Mouse (Mus musculus) bone marrow macrophage, adult 2 months (primary cell): Measurements from ENCODE around the gene Ankdd1a. TPM values are rescaled to one million over a fixed set of nuclear protein-coding genes. Genes with fewer than 3 reads are reported as not detected.

Source experiments
- H3K27ac ChIP-seq: 2 replicates; pipeline ENCODE4 v1.5.1; 2012; ENCODE audit warnings: low read depth, low read length; ENCODE audit not compliant: insufficient read depth
- H3K4me1 ChIP-seq: 2 replicates; pipeline ENCODE4 v1.6.1; 2012; ENCODE audit warnings: low read length; ENCODE audit not compliant: control insufficient read depth, insufficient read depth
- H3K4me3 ChIP-seq: 2 replicates; pipeline ENCODE4 v1.5.1; 2012; ENCODE audit warnings: mild to moderate bottlenecking, low read length, moderate library complexity; ENCODE audit not compliant: insufficient read depth
- CTCF ChIP-seq: IDR thresholded peaks from 2 replicates; pipeline ENCODE4 v1.5.1; 2012; ENCODE audit warnings: low read depth, mild to moderate bottlenecking, low read length, moderate library complexity
- POLR2A ChIP-seq: IDR thresholded peaks from 2 replicates; pipeline ENCODE4 v1.6.1; 2012; ENCODE audit warnings: mild to moderate bottlenecking, low read depth, low read length, borderline replicate concordance
- polyA plus RNA-seq: library from polyadenylated mRNA; stranded (reverse); fragments of >200 nt; gene quantifications from 2 replicates; pipeline ENCODE4 v1.2.4, GENCODE M21; 2012; ENCODE audit not compliant: missing spikeins, insufficient read depth, insufficient read length

The Ankdd1a gene
- polyA plus RNA-seq, 1 experiment: 4.1 TPM

DNA sequence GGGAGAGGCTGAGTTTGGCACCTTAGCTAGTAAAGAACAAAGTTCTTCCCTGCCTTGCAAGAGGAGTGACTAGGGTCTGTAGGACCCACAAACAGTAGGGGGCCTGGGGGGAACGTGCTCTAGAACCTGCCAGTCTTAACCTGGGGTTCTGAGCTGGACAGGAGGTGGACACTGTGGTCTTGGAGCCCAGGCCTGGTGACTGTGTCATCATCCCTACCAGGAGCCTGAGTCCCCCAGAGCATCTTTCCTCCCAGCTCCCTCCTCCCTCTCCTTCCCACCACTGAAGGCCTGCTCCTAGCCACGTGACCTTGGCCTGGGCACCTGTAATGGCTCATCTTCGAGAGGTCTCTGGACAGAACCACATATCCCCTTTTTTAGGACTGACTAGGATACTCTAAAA lies 14.1 kb upstream of the Ankdd1a start:
- Histone ChIP-seq H3K4me1 (peaks cover 77% of the 10 kb centered on the region), H3K4me3 (no peak overlapping the region), H3K27ac (peak overlapping the region; percentile 98)
- TF ChIP-seq CTCF: no peak
- TF ChIP-seq POLR2A: no peak

- no peak overlapping the region for H3K4me3 ChIP-seq
- peak overlapping the region; percentile 98 for H3K27ac ChIP-seq
- TF ChIP-seq POLR2A (no peak), CTCF (no peak)
- H3K4me1 ChIP-seq: peaks cover 79% of the 10 kb centered on the region
Measured at GRCm38 (mm10) chr9:65532986-65533385, 13.0 kb upstream of the Ankdd1a start.

DNA sequence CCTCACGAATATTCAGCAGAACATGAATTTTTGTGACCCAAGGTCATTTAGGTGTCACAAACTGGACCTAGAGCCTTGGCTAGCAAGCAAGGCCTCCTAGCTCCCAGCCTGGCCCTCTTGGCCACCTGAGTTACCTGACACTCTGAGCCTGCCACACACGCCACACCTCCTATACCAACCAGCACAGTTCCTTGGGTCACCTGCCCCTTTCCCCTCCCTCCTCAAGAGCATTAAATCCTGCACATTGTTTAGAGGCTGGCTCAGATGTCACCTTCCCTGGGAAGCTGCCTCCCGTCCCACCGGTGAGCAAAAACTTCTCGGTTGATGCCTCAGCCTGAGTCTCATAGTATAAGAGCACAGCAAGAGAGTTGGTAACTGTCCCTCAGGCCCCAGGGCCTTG lies 11.3 kb upstream of the Ankdd1a start:
- no peak overlapping the region for H3K4me3 ChIP-seq
- no peak overlapping the region for H3K27ac ChIP-seq
- peaks cover 70% of the 10 kb centered on the region for H3K4me1 ChIP-seq
- TF ChIP-seq CTCF (no peak), POLR2A (no peak)

GRCm38 (mm10) chr9:65529659-65530058 lies 9.7 kb upstream of the Ankdd1a start:
- H3K4me1 ChIP-seq: peaks cover 77% of the 10 kb centered on the region
- no peak overlapping the region for H3K4me3 ChIP-seq
- TF ChIP-seq POLR2A: no peak
- H3K27ac ChIP-seq: peak overlapping the region; percentile 46

GRCm38 (mm10) chr9:65528417-65529038 lies 8.5 kb upstream of the Ankdd1a start:
- Histone ChIP-seq H3K27ac (0 out of 2 replicates have a peak overlapping the region, but pooled peaks have one; percentile 0), H3K4me1 (peaks cover 73% of the 10 kb centered on the region), H3K4me3 (no peak overlapping the region)
- TF ChIP-seq POLR2A (no peak), CTCF (no peak)

DNA sequence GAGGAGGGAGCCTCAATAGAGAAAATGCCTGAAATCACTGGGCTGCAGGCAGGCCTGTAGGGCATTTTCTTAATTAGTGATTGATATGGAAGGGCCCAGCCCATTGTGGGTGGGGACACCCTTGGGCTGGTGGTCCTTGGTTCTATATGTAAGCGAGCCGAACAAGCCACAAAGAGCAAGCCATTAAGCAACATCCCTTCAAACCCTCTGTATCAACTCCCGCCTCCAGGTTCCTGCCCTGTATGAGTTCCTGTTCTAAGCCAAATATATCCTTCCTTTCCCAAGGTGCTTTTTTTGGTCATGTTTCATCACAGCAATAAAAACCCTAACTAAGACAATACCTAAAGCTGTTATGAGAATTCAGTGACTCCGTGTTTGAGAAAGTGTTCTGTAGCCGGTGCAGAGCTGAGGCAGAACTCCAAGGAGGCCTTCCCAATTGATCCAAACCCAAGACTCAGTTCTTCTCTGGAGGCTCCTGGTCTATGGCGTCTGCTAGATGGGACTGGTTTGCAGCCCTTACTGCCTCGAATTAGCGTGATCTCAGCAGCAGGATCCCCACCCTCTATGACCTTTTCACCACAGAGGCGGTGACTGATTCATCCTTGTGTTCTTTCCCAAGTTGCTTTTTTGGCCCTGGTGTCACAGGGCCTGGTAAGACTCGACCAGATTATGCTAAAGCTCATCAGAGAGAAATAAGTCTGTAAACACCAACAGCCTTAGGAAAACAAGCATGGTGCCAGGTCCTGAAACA lies 5.6 kb upstream of the Ankdd1a start:
- H3K4me3 ChIP-seq: no peak overlapping the region
- peaks cover 57% of the 10 kb centered on the region for H3K4me1 ChIP-seq
- TF ChIP-seq CTCF (no peak), POLR2A (no peak)
- peak overlapping the region; percentile 78 for H3K27ac ChIP-seq

DNA sequence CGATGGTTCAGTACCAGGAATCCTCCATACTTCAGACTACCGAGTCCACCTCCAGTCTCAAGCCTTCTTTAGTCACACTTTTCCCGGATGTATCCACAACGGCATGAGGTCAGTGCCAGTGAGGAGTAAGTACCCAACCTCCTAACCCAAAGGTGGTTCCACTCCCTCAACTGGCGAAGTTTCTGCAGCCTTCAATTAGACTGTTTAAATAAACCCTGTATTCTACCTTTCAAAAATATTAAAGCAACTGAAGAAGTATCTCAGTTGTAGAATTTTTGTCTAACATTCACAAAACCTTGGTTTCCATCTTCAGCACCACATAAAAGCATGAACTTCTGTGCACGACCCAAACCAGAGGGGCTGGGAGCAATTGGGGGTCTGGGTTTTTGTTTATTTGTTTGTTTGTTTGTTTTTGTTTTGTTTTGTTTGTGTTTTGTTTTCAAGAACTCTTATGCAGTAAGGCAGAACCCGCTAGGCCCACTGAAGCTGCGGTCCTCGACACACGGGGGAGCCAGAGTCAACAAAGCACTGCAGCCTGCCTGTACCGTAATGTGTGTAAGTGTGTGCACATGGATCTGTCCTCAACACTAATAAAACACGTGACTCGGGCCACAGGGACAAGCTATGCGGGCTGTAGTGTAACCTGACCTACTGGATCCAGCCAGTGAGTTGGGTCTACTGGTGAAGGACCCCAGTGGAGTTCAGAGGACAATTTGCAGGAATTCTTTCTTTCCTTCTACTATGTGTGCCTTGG lies 3.8 kb upstream of the Ankdd1a start:
- peak; percentile 84 for TF ChIP-seq CTCF
- TF ChIP-seq POLR2A: no peak
- Histone ChIP-seq H3K27ac (peak overlapping the region; percentile 69), H3K4me1 (peaks cover 52% of the 10 kb centered on the region), H3K4me3 (no peak overlapping the region)

DNA sequence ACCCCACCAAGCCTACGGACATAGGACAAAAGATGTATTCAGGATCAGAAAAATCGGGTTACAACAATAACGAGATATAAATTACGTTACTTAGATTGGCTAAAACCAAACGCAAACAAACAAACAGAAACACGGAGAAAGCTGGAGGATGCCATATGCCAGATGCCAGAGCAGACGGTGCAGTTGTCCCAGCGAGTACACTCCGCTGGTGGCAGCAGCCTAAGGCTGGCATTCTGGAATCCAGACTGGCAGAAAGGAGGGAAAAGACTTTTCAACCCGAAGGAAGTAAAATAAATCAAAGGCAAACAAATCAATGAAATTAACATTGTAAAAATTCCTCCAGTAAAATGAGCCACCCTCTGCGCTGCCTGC lies 498 bp upstream of the Ankdd1a start:
- Histone ChIP-seq H3K4me1 (peaks cover 29% of the 10 kb centered on the region), H3K27ac (no peak overlapping the region), H3K4me3 (no peak overlapping the region)
- TF ChIP-seq POLR2A (no peak), CTCF (no peak)

DNA sequence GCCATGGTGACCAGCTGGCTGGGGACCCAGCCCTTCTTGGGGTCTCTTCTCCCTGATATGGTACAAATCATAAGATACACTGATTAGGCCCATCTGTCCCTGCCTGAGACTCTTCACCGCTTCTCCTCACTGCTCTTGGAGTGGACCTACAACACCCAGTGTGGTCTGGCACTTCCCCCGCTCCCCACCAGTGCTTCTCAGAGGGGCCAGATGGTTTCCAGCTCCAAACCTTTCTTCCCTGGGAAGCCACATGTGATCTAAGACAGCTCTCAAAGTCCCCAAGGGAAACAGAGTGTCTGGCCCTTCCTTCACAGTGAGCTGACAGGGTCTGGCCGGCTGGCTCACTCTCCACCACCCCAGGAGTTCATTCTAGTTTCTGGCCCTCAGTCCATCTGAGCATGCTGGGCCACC lies 5.1 kb downstream of the Ankdd1a start:
- Histone ChIP-seq H3K4me1 (peaks cover 7% of the 10 kb centered on the region), H3K4me3 (no peak overlapping the region), H3K27ac (no peak overlapping the region)
- TF ChIP-seq POLR2A (no peak), CTCF (no peak)

- TF ChIP-seq POLR2A (no peak), CTCF (no peak)
- Histone ChIP-seq H3K4me3 (no peak overlapping the region), H3K4me1 (peaks cover 4% of the 10 kb centered on the region; the same call in 1 of the 2 replicates), H3K27ac (no peak overlapping the region)
Measured at GRCm38 (mm10) chr9:65514431-65514830, 5.6 kb downstream of the Ankdd1a start.
